Mouse (Mus musculus) ES-E14 (cell line): ENCODE measurements at regions not wholly inside any gene's neighbourhood (a gene's known extent, or its start where the extent isn't known, plus 50 kb on each side); places are given as distances from the start of the nearest gene placed in this dataset.

Experiments
- DNase-seq: peaks from one replicate; pipeline ENCODE4 v3.0.0-alpha.2; 2013; ENCODE audit warnings: low read depth, low spot score
- H3K27ac ChIP-seq: 2 replicates; pipeline ENCODE4 v1.5.1; 2012; ENCODE audit warnings: low read depth, mild to moderate bottlenecking, low read length, moderate library complexity, mixed read lengths; ENCODE audit not compliant: poor library complexity, insufficient read depth, severe bottlenecking
- H3K36me3 ChIP-seq: 2 replicates; pipeline ENCODE4 v1.6.1; 2012; ENCODE audit warnings: mild to moderate bottlenecking, low read length, moderate library complexity, mixed read lengths; ENCODE audit not compliant: control insufficient read depth, poor library complexity, insufficient read depth, severe bottlenecking
- H3K4me1 ChIP-seq, 2 experiments: fragments of 150-350 bp in 1 of 2; sonication (generic) in 1 of 2; 2 replicates each; pipeline ENCODE4 v1.6.1; 2012; ENCODE audit warnings: low read length in 2 of 2, mild to moderate bottlenecking in 1 of 2, mixed read lengths in 1 of 2; ENCODE audit not compliant: control insufficient read depth in 2 of 2, insufficient read depth in 2 of 2, poor library complexity in 1 of 2
- H3K4me3 ChIP-seq, 2 experiments: fragments of 150-350 bp in 1 of 2; sonication (generic) in 1 of 2; 2 replicates each; pipeline ENCODE4 v1.5.1; 2012; ENCODE audit warnings: low read length in 2 of 2, low read depth in 1 of 2, mild to moderate bottlenecking in 1 of 2, mixed read lengths in 1 of 2; ENCODE audit not compliant: insufficient read depth in 1 of 2, poor library complexity in 1 of 2, severe bottlenecking in 1 of 2
- H3K9ac ChIP-seq: 2 replicates; pipeline ENCODE4 v1.6.1; 2012; ENCODE audit warnings: low read depth, mild to moderate bottlenecking, low read length, mixed read lengths; ENCODE audit not compliant: poor library complexity, insufficient read depth, severe bottlenecking
- H3K9me3 ChIP-seq: fragments of 150-350 bp; sonication (generic); 2 replicates; pipeline ENCODE4 v1.6.1; 2012; ENCODE audit warnings: low read depth, mild to moderate bottlenecking, low read length; ENCODE audit not compliant: control insufficient read depth, insufficient read depth
- CHD2 ChIP-seq: IDR thresholded peaks from 2 replicates; pipeline ENCODE4 v1.6.1; 2014; ENCODE audit warnings: mild to moderate bottlenecking, low read depth, low read length, inconsistent platforms
- HCFC1 ChIP-seq: IDR thresholded peaks from 2 replicates; pipeline ENCODE4 v1.6.1; 2012; ENCODE audit warnings: low read length, inconsistent platforms, borderline replicate concordance; ENCODE audit not compliant: insufficient read depth
- MAFK ChIP-seq: IDR thresholded peaks from 2 replicates; pipeline ENCODE4 v1.6.1; 2014; ENCODE audit warnings: mild to moderate bottlenecking, low read depth, low read length, inconsistent platforms; ENCODE audit not compliant: insufficient read depth
- ZC3H11A ChIP-seq: IDR thresholded peaks from 2 replicates; pipeline ENCODE4 v1.6.1; 2012; ENCODE audit warnings: low read depth, mild to moderate bottlenecking, inconsistent platforms, low read length, borderline replicate concordance
- ZNF384 ChIP-seq: IDR thresholded peaks from 2 replicates; pipeline ENCODE4 v1.6.1; 2012; ENCODE audit warnings: low read depth, low read length, inconsistent platforms
- in situ Hi-C, 2 experiments: fragments of 600-800 bp; cut with MboI; formaldehyde crosslinking; loops; one replicate each; pipeline ENCODE4 v1.15.1; 2025; ENCODE audit warnings: low sequenced_read_pairs in 2 of 2, inconsistent platforms in 1 of 2; ENCODE audit not compliant: unreplicated experiment in 2 of 2

- DNase-seq: no peak
- H3K9me3 ChIP-seq: no peaks in the 10 kb centered on the region
- H3K9ac ChIP-seq: no peak overlapping the region
- H3K36me3 ChIP-seq: no peaks in the 10 kb centered on the region
- H3K4me3 ChIP-seq: no peak overlapping the region
- H3K4me1 ChIP-seq: no peaks in the 10 kb centered on the region
- no peak for TF ChIP-seq MAFK
- TF ChIP-seq ZNF384: no peak
- TF ChIP-seq CHD2: no peak
- no peak for TF ChIP-seq ZC3H11A
- no peak for TF ChIP-seq HCFC1
- in situ Hi-C loops: no loop called here
- H3K27ac ChIP-seq: no peak overlapping the region
Measured at GRCm38 (mm10) chr3:52171303-52171702, 66.4 kb upstream of the Maml3 start.

GRCm38 (mm10) chr3:52173490-52173889 lies 68.6 kb upstream of the Maml3 start:
- H3K9me3 ChIP-seq: no peaks in the 10 kb centered on the region
- no peaks in the 10 kb centered on the region for H3K36me3 ChIP-seq
- H3K27ac ChIP-seq: no peak overlapping the region
- no peak overlapping the region for H3K9ac ChIP-seq
- H3K4me3 ChIP-seq: no peak overlapping the region
- no peak for TF ChIP-seq MAFK
- TF ChIP-seq CHD2: no peak
- TF ChIP-seq HCFC1: no peak
- no peak for TF ChIP-seq ZC3H11A
- no peak for TF ChIP-seq ZNF384
- in situ Hi-C loops: no loop called here
- DNase-seq: no peak
- no peaks in the 10 kb centered on the region for H3K4me1 ChIP-seq

GRCm38 (mm10) chr3:52176108-52176507 lies 71.2 kb upstream of the Maml3 start:
- Histone ChIP-seq H3K36me3 (no peaks in the 10 kb centered on the region), H3K4me3 (no peak overlapping the region), H3K4me1 (no peaks in the 10 kb centered on the region), H3K27ac (no peak overlapping the region), H3K9ac (no peak overlapping the region), H3K9me3 (no peaks in the 10 kb centered on the region)
- in situ Hi-C loops: no loop called here
- no peak for DNase-seq
- TF ChIP-seq CHD2 (no peak), ZNF384 (no peak), HCFC1 (no peak), MAFK (no peak), ZC3H11A (no peak)

- Histone ChIP-seq H3K9me3 (no peaks in the 10 kb centered on the region), H3K4me3 (no peak overlapping the region), H3K4me1 (no peaks in the 10 kb centered on the region), H3K27ac (no peak overlapping the region), H3K36me3 (no peaks in the 10 kb centered on the region), H3K9ac (no peak overlapping the region)
- no peak for TF ChIP-seq ZNF384
- DNase-seq: no peak
- in situ Hi-C loops: no loop called here
Measured at GRCm38 (mm10) chr3:52178851-52179250, 74.0 kb upstream of the Maml3 start.

- H3K9me3 ChIP-seq: no peaks in the 10 kb centered on the region
- no peaks in the 10 kb centered on the region for H3K4me1 ChIP-seq
- in situ Hi-C loops: no loop called here
- no peak overlapping the region for H3K4me3 ChIP-seq
- no peak for DNase-seq
- no peak overlapping the region for H3K27ac ChIP-seq
- no peaks in the 10 kb centered on the region for H3K36me3 ChIP-seq
- no peak overlapping the region for H3K9ac ChIP-seq
- TF ChIP-seq HCFC1 (no peak), ZNF384 (no peak), MAFK (no peak), CHD2 (no peak), ZC3H11A (no peak)
Measured at GRCm38 (mm10) chr3:52179686-52180085, 74.8 kb upstream of the Maml3 start.
